Mouse (Mus musculus) brain, embryonic 14.5 days (tissue): Measurements from ENCODE around the gene Lonp1. TPM values are rescaled to one million over a fixed set of nuclear protein-coding genes. Genes with fewer than 3 reads are reported as not detected.
A peak's percentile ranks its signal among the peaks of the same experiment; 100 is the strongest.
"Not testable (repeated sequence)": the region's sequence is repeated elsewhere in the genome, so short reads cannot be mapped to it uniquely, and the experiment has no call there.

ENCODE experiments used
- DNase-seq: peaks from one replicate; pipeline ENCODE4 v3.0.0-alpha.2; 2011; ENCODE audit warnings: low read depth
- CTCF ChIP-seq: fragments of 200-500 bp; IDR thresholded peaks from 2 replicates; pipeline ENCODE4 v1.5.1; 2012; ENCODE audit warnings: inconsistent platforms, mild to moderate bottlenecking, moderate library complexity, borderline replicate concordance; ENCODE audit not compliant: insufficient read depth, insufficient read length; ENCODE audit errors: extremely low read depth
- POLR2A ChIP-seq: fragments of 200-500 bp; IDR thresholded peaks from 2 replicates; pipeline ENCODE4 v1.6.1; 2012; ENCODE audit warnings: mild to moderate bottlenecking, inconsistent platforms, borderline replicate concordance; ENCODE audit not compliant: poor library complexity, insufficient read depth, insufficient read length, severe bottlenecking; ENCODE audit errors: extremely low read depth
- polyA plus RNA-seq: library from polyadenylated mRNA; depleted of rRNA; stranded (reverse); fragments of >200 nt; gene quantifications from 2 replicates; pipeline ENCODE4 v1.2.3, GENCODE M21; 2012

Lonp1 gene
- polyA plus RNA-seq, 1 experiment = 70.4 TPM

DNA sequence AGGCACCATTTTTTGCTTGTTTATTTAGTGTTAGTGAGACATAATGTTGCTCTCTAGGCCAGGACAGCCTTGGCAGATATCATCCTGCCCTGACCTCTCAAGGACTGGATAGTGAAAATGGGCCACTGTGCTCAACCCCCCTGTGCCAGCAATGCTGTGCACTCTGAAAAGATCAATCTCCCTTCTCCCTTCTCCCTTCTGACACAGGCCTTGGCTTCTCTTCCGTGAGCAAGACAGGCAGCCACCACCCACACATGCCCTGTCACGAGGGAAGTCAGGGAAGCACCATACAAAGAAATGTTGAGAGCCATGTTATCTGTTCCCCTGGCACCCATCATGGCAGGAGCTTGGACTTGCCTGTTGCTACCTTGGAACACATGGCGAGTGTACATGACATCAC is 28.6 kb upstream of the Lonp1 start:
- DNase-seq = no peak
- no peak for TF ChIP-seq CTCF
- no peak for TF ChIP-seq POLR2A

DNA sequence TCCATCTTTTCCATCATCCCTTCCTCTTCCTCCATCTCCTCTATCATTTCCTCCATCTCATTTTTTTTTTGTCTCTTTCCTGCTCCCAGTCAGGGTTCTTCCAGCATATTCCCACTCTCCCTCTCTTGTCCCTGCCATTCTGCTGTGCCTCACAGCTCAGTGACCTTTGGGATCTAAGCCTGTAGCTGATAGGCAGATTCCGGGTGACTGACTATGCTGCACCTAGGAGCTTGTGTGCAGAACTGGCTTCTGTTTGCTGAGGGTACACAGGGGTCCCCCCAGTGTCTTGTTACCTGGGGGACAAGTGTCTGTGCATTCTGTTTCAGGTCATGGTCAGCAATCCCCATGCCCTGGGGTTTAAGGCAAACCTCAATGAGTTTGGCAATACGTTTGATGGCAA is 28.1 kb upstream of the Lonp1 start:
- DNase-seq = no peak
- TF ChIP-seq POLR2A (no peak), CTCF (no peak)

GRCm38 (mm10) chr17:56651801-56652200 is 25.1 kb upstream of the Lonp1 start:
- DNase-seq = peak; percentile 39
- TF ChIP-seq CTCF = no peak
- TF ChIP-seq POLR2A = no peak

DNA sequence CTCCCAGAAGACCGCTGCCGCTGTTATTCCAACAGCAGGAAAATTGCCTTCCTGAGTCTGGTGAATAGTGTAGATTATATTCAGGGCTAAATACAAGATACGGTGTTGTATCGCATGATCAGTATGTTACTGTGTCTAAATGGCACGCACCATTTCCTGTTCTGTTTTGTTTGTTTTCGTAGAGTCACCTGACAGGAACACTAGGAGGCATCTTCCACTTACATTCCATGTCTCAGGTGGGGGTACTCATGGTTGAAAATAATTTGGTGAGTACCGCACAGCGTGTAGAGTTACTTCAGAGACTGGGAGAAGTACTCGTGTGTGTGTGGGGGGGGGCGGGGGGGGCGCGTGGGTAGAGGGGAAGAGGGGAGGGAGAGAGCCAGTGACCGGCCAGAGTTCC is 20.9 kb upstream of the Lonp1 start:
- no peak for DNase-seq
- TF ChIP-seq CTCF = no peak
- TF ChIP-seq POLR2A = no peak

GRCm38 (mm10) chr17:56643237-56643636 is 16.6 kb upstream of the Lonp1 start:
- TF ChIP-seq POLR2A (no peak), CTCF (no peak)

GRCm38 (mm10) chr17:56634023-56634422 is 7.3 kb upstream of the Lonp1 start:
- no peak for TF ChIP-seq POLR2A
- TF ChIP-seq CTCF = no peak

More at GRCm38 (mm10) chr17:56643237-56643636, 16.6 kb upstream of the Lonp1 start:
- DNase-seq = no peak

GRCm38 (mm10) chr17:56631807-56632206 is 5.1 kb upstream of the Lonp1 start:
- TF ChIP-seq POLR2A (no peak), CTCF (no peak)
- DNase-seq = no peak

More at GRCm38 (mm10) chr17:56634023-56634422, 7.3 kb upstream of the Lonp1 start:
- no peak for DNase-seq

GRCm38 (mm10) chr17:56629800-56630781 is 3.4 kb upstream of the Lonp1 start:
- not testable (repeated sequence) for DNase-seq

GRCm38 (mm10) chr17:56627530-56628277 is 1.0 kb upstream of the Lonp1 start, which contains the start of gene Catsperd:
Catsperd (plus strand) TSS chr17:56628143.
- peak; percentile 76 for DNase-seq
- TF ChIP-seq CTCF (no peak), POLR2A (no peak)

GRCm38 (mm10) chr17:56626260-56626659 is 427 bp downstream of the Lonp1 start:
- no peak for DNase-seq
- TF ChIP-seq POLR2A (no peak), CTCF (no peak)

- DNase-seq = no peak
- TF ChIP-seq POLR2A = no peak
Observed at GRCm38 (mm10) chr17:56625495-56625894, 1.2 kb downstream of the Lonp1 start.
